ENCODE assay signal across 30 mouse cellular contexts in genomic region chr3:144012820-144013219, GRCm38 (mm10).
DNase-seq lines count a peak whose midpoint lies in the region; ATAC-seq lines count a peak whose summit lies in the region.
"Had no signal": no experiment of that assay in that cellular context is flagged by ENCODE, and none has a peak within 500 bp of the region (broad histone marks: within the 10 kb centered on the region; RNA-seq: fewer than 3 reads in every experiment).

No protein-coding gene starts in this region.

- H3K9ac ChIP-seq in midbrain, embryonic 16.5 days (ENCODE audit: low read depth, low read length) = no peak overlapping the region
- H3K9ac ChIP-seq in midbrain, embryonic 14.5 days (replicated peaks; ENCODE audit: low read length) = no peak overlapping the region
- H3K9ac ChIP-seq: embryonic facial prominence, embryonic 13.5 days; forebrain, embryonic 15.5 days; liver, embryonic 14.5 days had no signal

- no peak overlapping the region for H3K4me2 ChIP-seq in midbrain, embryonic 16.5 days (ENCODE audit: low read length)
- no peak overlapping the region for H3K4me2 ChIP-seq in midbrain, embryonic 14.5 days (ENCODE audit: low read length)
- H3K4me2 ChIP-seq: embryonic facial prominence, embryonic 13.5 days; forebrain, embryonic 15.5 days had no signal

- H3K9me3 ChIP-seq in midbrain, embryonic 16.5 days (replicated peaks; ENCODE audit: control insufficient read depth, low read length, poor library complexity, severe bottlenecking) = no peaks in the 10 kb centered on the region
- H3K9me3 ChIP-seq in midbrain, embryonic 14.5 days (ENCODE audit: control insufficient read depth, low read length) = no peaks in the 10 kb centered on the region
- H3K9me3 ChIP-seq: embryonic facial prominence, embryonic 13.5 days; forebrain, embryonic 15.5 days; hindbrain, embryonic 10.5 days had no signal

- DNase-seq in frontal cortex, postnatal 25 days (ENCODE audit: low spot score in 2 of 2) = no peak
- DNase-seq in midbrain, embryonic 14.5 days = no peak
- DNase-seq in thymus, postnatal 14 days = peak; percentile 2
- DNase-seq in thymus, postnatal 10 days (ENCODE audit: low spot score in 2 of 2) = no peak
- DNase-seq: adrenal gland, adult 8-10 months; cerebellum, adult 11 months; cerebellum, adult 9-10 months; cerebellum, postnatal 36 days; heart, adult 2 months; heart, postnatal 14 days; kidney, adult 9 months; kidney, postnatal 10 days; layer of hippocampus, postnatal 36 days; left cerebral cortex, postnatal 4 days; liver; lung, adult 2 months; lung, postnatal 10 days; thymus, adult 18-20 months; thymus, postnatal 4 days had no signal

- H3K4me3 ChIP-seq in midbrain, embryonic 16.5 days (ENCODE audit: low read depth, low read length) = no peak overlapping the region
- no peak overlapping the region for H3K4me3 ChIP-seq in midbrain, embryonic 14.5 days (replicated peaks; ENCODE audit: low read depth, low read length)
- H3K4me3 ChIP-seq: embryonic facial prominence, embryonic 13.5 days; forebrain, embryonic 15.5 days; heart, adult 2 months; hindbrain, embryonic 10.5 days had no signal

- H3K36me3 ChIP-seq in midbrain, embryonic 16.5 days (ENCODE audit: control insufficient read depth, insufficient read depth, low read length) = no peaks in the 10 kb centered on the region
- no peaks in the 10 kb centered on the region for H3K36me3 ChIP-seq in midbrain, embryonic 14.5 days (ENCODE audit: control insufficient read depth, insufficient read depth, low read length)
- H3K36me3 ChIP-seq: embryonic facial prominence, embryonic 13.5 days; forebrain, embryonic 15.5 days; G1E; hindbrain, embryonic 10.5 days had no signal

- no peak overlapping the region for H3K27ac ChIP-seq in midbrain, embryonic 16.5 days (ENCODE audit: low read length)
- no peak overlapping the region for H3K27ac ChIP-seq in midbrain, embryonic 14.5 days (replicated peaks; ENCODE audit: low read depth, low read length)
- H3K27ac ChIP-seq: embryonic facial prominence, embryonic 13.5 days; forebrain, embryonic 15.5 days; heart, adult 2 months; hindbrain, embryonic 10.5 days; hindbrain, postnatal 0 days; liver, embryonic 14.5 days; macrophage had no signal

- H3K27me3 ChIP-seq in midbrain, embryonic 16.5 days (ENCODE audit: control insufficient read depth, insufficient read depth, low read depth, low read length) = no peaks in the 10 kb centered on the region
- no peaks in the 10 kb centered on the region for H3K27me3 ChIP-seq in midbrain, embryonic 14.5 days (ENCODE audit: control insufficient read depth, insufficient read depth, low read length)
- H3K27me3 ChIP-seq: embryonic facial prominence, embryonic 13.5 days; forebrain, embryonic 15.5 days had no signal

- 59% methylated on average over 6 of the region's 6 CpGs for WGBS in midbrain, embryonic 16.5 days
- 71% methylated on average over 6 of the region's 6 CpGs for WGBS in midbrain, embryonic 14.5 days

- ATAC-seq in frontal cortex, adult (ENCODE audit: low TSS enrichment) = peak; percentile 20; the same call in 1 of the 2 replicates
- ATAC-seq in midbrain, embryonic 16.5 days = peak; percentile 43; the same call in 1 of the 2 replicates
- ATAC-seq in midbrain, embryonic 14.5 days (ENCODE audit: low FRiP score, low TSS enrichment) = no peak
- ATAC-seq in monocyte, adult 5-6 weeks (replicated peaks; ENCODE audit: insufficient number of reproducible peaks, low FRiP score, low TSS enrichment, poor library complexity, severe bottlenecking) = no peak
- ATAC-seq: forebrain, embryonic 15.5 days; hindbrain, postnatal 0 days; intestine, embryonic 16.5 days had no signal

- H3K4me1 ChIP-seq in midbrain, embryonic 16.5 days (ENCODE audit: control insufficient read depth, insufficient read depth, low read length) = peaks cover 3% of the 10 kb centered on the region; the same call in 1 of the 2 replicates
- H3K4me1 ChIP-seq in midbrain, embryonic 14.5 days (ENCODE audit: control insufficient read depth, insufficient read depth, low read length) = no peaks in the 10 kb centered on the region

Comparison
In these comparisons a context has a peak if more than half of its experiments do, and no peak if none do; other contexts are left out.
1. ATAC-seq: peak in frontal cortex, adult (single experiment) and midbrain, embryonic 16.5 days (single experiment); none in midbrain, embryonic 14.5 days (single experiment) and monocyte, adult 5-6 weeks (single experiment).